Mouse (Mus musculus): ENCODE results near the gene Pigu. TPM values are rescaled to one million over a fixed set of nuclear protein-coding genes. Genes with fewer than 3 reads are reported as not detected.

Pigu gene
- total RNA-seq, 2 experiments from 2014 or later, result 25.2 to 27.0 TPM

DNA sequence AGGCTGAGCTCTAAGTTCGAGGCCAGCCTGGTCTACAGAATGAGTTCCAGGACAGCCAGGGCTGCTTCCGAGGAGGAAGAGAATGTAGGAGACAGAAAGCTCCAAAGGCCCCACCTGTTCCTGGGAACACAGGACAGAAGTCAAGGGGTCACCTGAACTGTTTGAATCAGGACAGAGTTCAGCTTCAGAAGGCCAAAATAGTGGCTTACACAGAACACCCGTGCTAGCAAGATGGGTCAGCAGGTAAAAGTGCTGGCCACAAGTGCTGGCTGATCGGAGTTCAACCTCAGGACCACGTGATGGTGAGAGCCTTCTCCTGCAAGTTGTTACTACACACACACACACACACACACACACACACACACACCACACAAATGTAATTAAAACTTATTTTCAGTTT lies 90.3 kb downstream of the Pigu start:
- intact Hi-C loops (cut with DNase I), result no loop called here
- DNase-seq (ENCODE audit: low spot score in 2 of 2), result no peak

DNA sequence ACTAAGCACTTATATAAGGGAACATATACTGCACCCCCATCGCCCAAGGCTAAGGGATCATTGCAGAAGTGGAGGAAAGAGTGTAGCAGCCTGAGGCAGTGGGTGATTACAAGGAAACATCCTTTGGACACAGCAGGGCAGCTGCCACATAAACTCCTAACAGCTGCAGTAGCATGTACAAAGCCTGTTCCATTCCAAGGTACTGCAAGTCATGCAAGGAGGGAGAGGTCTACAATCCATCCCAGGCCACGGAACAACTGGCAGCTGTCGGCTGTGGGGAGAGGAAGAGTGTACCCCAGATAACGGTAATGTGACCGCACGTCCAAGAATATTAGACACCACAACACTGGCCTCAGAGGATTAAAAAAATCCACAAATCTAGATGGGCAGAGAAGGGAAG lies 91.7 kb downstream of the Pigu start:
- DNase-seq (ENCODE audit: low spot score in 2 of 2), result no peak
- intact Hi-C loops (cut with DNase I), result no loop called here

GRCm38 (mm10) chr2:155249588-155249987 lies 107.6 kb downstream of the Pigu start:
- intact Hi-C loops (cut with DNase I), result no loop called here
- DNase-seq (ENCODE audit: low spot score in 2 of 2), result no peak

- intact Hi-C loops (cut with DNase I), result no loop called here
These were observed 108.5 kb downstream of the Pigu start for GRCm38 (mm10) chr2:155248718-155249117.

DNA sequence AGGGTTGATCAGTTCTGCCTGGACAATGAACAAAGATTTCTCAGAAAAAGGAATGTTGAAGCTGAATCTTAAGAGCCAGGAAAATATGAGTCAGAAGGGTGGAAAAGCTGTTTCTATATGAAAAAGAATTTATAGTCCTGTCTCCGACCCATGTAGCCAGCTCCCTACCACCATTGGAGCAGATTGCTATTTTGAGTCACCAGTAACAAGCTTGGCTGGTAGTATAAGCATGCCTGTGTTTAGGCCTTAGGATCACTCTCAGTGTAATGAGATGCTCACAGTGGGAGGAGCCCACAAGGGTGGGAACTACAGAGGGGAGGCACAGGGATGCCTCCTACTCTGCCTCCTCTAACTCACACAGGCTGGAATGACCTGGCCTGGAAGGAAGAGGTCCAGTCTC lies 109.0 kb downstream of the Pigu start:
- no peak for DNase-seq (ENCODE audit: low spot score in 2 of 2)
- intact Hi-C loops (cut with DNase I), result no loop called here

More at GRCm38 (mm10) chr2:155248718-155249117, 108.5 kb downstream of the Pigu start:
- DNase-seq (ENCODE audit: low spot score in 2 of 2), result no peak

GRCm38 (mm10) chr2:155246231-155246630 lies 111.0 kb downstream of the Pigu start:
- intact Hi-C loops (cut with DNase I), result no loop called here
- no peak for DNase-seq (ENCODE audit: low spot score in 2 of 2)

DNA sequence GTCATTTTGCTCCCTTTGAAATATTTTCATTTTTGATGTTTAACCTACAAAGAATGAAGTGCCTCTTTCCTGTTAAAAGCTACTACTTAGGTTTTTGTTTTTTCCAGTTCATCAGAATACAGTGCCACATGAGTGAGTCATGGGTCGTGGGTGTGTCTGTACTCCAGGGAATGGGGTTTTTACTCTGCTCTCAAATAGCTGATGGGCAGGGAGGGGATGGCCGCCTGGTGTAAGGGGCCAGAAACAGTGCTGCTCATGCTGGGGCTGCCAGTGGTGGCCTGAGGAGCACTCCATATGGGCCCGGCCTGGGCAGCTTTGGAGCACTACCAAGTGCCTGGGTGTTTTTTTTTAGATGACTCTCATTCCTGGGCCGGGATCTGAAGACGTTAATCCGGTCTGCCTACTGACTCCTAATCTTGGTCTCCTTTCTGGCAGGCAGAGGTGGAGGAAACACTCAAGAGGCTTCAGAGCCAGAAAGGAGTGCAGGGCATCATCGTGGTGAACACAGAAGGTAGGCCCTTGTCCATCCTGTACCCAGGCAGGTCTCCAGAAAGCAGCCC lies 114.9 kb downstream of the Pigu start:
- DNase-seq (ENCODE audit: low spot score in 2 of 2), result no peak
- intact Hi-C loops (cut with DNase I), result no loop called here

GRCm38 (mm10) chr2:155240915-155241314 lies 116.3 kb downstream of the Pigu start:
- intact Hi-C loops (cut with DNase I), result no loop called here
- no peak for DNase-seq (ENCODE audit: low spot score in 2 of 2)

DNA sequence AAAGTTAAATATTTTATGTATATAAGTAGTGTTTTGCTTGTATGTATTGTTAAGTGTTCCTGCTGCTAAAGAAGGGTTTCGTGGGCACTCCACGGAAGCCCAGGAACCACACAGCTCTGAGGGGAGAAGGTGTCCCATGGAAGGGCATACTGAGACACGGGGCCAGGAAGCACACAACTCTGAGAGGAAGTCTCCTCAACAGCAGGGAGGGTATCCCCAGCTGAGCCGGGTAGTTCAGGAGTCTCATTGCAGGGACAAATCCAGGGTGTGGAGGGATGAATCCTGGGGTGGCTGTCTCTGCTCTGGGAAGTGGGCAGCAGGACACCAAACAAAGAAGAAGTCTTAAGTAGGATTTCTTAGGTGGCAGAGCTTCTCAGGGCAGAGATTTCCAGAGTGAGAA lies 120.0 kb downstream of the Pigu start:
- intact Hi-C loops (cut with DNase I), result loop anchor here (10.0 kb wide), 1 partner anchor 148 kb away; the partner anchor contains the start of gene Trp53inp2
- DNase-seq (ENCODE audit: low spot score in 2 of 2), result no peak

GRCm38 (mm10) chr2:155236362-155236992 lies 120.8 kb downstream of the Pigu start, which contains the start of gene Dynlrb1:
Dynlrb1 (plus strand) TSS chr2:155236533.
- DNase-seq (ENCODE audit: low spot score in 2 of 2), result peak; percentile 99 to 100
- intact Hi-C loops (cut with DNase I), result loop anchor here (10.0 kb wide), 1 partner anchor 148 kb away; the partner anchor contains the start of gene Trp53inp2

- DNase-seq (ENCODE audit: low spot score in 2 of 2), result no peak
- intact Hi-C loops (cut with DNase I), result loop anchor here (10.0 kb wide), 1 partner anchor 149 kb away; the partner anchor contains the start of gene Trp53inp2
These were observed 121.4 kb downstream of the Pigu start for GRCm38 (mm10) chr2:155235746-155236361.

Small RNA genes lying within 50 kb of the gene (microRNA-seq; reads per million reads assigned to microRNA genes)
- gene Mir695, result 0 reads per million in 2 experiments

Other genes starting within 250 kb of the Pigu start
- gene Itch, start 223.9 kb downstream of the Pigu start, total RNA-seq (2021), result 10 to 100 TPM; 40.7 to 42.2 TPM
- gene Dynlrb1, start 120.9 kb downstream of the Pigu start, total RNA-seq (2021), result 100 to 1,000 TPM; 329 to 335 TPM
- 100 to 1,000 TPM; 435 to 436 TPM for gene Map1lc3a, start 81.1 kb downstream of the Pigu start, total RNA-seq (2021)
- gene Trp53inp2, start 23.6 kb upstream of the Pigu start, total RNA-seq (2021), result 100 to 1,000 TPM; 220 to 224 TPM
- 10 to 100 TPM; 60.9 to 63.8 TPM for gene Ncoa6, start 116.5 kb upstream of the Pigu start, total RNA-seq (2021)
- gene Acss2, start 160.5 kb upstream of the Pigu start, total RNA-seq (2021), result 10 to 100 TPM; 46.6 to 52.7 TPM
- 100 to 1,000 TPM; 112 to 120 TPM for gene Ggt7, start 160.8 kb upstream of the Pigu start, total RNA-seq (2021)
- gene Gss, start 235.4 kb upstream of the Pigu start, total RNA-seq (2021), result 10 to 100 TPM; 15.8 to 18.3 TPM

All from left cerebral cortex, postnatal 14 days (tissue).